Mouse (Mus musculus) frontal cortex, adult 2 months (tissue): Measurements from ENCODE around the gene Fbp2. TPM values are rescaled to one million over a fixed set of nuclear protein-coding genes. Genes with fewer than 3 reads are reported as not detected.
"Not testable (repeated sequence)": the region's sequence is repeated elsewhere in the genome, so short reads cannot be mapped to it uniquely, and the experiment has no call there.

Experiments
- DNase-seq, 2 experiments: peaks; one replicate each; pipeline ENCODE4 v3.0.0; 2022; ENCODE audit warnings: low spot score in 1 of 2; ENCODE audit errors: extremely low spot score in 1 of 2
- polyA plus RNA-seq: library from polyadenylated mRNA; depleted of rRNA; stranded (reverse); fragments of >200 nt; gene quantifications from 2 replicates; pipeline ENCODE4 v1.2.3, GENCODE M21; 2012; rRNA removed

The Fbp2 gene
- polyA plus RNA-seq, 1 experiment: 0.12 TPM

DNA sequence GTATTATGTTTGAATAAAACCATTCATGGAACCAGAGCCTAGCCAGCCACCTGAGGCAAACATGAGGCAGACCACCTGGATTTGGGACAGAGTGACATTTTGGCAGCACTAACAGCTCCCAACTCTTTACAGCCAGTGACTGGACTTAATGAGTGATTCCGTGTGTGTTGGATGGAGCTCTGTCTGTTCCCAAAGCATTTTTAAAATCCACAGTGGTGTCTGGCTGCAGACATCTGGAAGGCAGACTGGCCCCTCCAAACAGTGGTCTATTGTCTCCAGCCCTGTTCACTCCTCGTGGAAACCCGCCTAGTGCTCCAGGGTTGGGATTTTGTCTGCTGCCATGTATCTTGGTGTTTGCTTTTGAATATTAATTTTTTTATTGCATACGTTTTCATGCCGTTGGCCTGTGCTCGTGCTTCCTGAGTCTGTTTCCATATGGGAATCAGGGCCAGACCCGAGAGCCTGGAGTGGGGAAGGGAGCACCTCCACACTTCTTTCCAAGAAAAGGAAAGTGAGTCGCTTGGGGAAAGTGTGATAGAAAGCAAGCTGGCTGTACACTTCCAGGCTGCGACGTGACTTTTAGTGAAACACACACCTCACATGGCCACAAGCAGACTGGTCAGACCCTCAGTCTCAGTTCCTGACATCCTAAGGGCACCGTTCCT is 7.6 kb upstream of the Fbp2 start:
- DNase-seq: no peak

DNA sequence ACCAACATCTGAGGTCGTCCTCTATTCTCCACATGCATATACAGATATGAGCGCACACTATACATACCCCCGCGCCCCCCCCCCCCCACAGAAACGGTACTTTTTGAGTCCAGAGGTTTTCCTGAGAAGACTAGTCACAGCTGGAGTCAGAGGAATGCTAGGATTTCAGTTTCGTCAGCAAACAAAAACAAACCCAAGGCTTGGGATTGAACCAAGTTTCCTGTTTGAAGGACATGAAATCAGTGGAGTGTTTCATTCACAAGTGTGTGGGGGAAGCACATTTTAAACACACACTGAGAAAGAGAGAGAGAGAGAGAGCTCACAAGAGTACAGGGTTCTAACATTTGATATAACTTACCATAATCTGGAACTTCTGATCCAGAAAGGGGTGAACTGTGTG is 5.5 kb upstream of the Fbp2 start:
- no peak for DNase-seq

DNA sequence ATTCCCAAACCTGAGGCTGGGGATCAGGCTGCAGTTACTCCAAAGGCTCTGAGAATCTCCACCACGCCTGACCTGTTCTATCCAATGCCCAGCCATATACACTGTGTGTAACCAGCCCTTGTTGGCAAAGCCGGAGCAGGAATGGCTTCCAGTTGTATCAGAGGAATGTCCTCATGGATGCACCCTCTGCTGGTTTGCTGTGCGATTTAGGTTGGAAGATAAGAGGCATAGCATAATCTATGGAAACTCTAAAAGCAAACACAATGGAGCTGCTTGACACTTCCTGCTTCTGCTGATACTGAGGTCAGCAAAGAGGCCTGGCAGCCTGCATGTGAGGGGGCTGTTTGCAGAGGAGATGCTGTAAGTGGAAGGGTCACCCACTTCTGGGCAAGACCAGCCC is 4.7 kb upstream of the Fbp2 start:
- no peak for DNase-seq

DNA sequence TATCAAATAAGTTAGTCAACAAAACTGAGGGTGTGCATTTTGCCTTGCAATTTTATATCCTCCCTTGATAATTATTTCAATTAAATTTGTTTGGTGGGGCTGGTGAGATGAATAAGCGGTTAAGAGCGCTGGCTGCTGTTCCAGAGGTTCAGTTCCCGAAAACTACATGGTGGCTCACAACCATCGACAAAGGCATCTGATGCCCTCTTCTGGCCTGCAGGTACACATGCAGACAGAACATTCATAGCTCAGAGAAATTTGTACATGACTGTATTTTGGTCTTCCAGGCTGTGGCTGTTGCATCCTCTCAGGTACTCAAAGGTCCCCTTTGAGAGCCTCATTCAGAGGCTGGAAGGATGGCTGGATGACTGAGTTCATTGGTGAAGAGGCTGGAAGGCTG is 1.8 kb upstream of the Fbp2 start:
- no peak for DNase-seq

DNA sequence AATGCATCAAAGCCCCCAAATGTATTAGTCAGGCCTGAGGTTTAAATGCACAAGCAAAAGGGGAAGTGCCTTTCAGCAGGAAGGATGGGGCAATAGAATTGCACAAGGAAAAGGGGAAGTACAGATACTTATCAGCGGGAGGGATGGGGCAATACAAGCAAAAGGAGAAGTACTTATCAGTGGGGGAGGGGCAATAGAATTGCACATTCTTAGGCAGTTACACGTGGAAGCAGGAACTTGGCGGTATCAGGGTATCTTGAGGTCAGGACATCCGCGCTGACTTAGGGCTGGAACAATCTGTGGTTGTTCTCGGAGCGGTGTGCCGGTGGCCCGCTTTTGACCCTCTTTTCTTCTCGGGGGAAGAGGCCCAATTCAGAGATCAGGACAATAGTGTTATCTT is 1.0 kb upstream of the Fbp2 start:
- not testable (repeated sequence) for DNase-seq

DNA sequence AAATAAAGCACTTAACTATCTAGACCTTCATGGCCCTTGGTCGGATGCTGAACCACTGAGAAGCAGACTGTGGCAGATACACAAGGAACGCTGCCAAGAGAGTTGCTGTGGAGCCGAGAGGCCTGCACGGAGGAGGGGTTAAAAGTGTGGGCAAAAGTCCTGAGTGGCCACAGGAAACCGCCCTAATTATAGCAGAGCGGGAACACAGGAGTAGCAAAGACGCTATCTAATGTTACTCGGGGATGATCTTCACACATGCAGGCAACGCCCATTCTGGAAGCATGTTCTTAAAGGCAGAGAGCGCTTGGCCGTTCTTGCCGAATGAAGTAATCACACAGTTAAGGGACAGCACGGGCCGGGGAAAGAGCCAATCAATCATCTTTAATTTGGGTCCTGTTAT is 1.4 kb downstream of the Fbp2 start:
- DNase-seq: no peak

DNA sequence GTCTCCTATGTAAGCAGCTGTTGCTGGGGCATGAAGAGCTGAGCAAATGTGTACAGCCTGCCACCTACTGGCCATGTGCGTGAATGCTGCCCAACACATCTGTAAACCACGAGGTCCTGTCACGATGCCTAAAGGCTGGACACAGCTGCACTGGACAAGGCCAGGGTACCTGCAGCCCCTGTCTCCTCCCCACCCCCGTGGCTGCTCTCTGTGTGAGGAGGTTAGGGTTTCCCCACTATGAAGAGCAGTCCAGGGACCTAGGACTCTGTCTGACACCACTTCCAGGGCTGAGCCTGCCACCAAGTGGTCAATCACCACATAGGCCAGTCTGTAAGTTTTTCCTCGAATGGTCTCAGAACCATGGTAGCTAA is 1.9 kb downstream of the Fbp2 start:
- DNase-seq: peak; percentile 37 to 84

DNA sequence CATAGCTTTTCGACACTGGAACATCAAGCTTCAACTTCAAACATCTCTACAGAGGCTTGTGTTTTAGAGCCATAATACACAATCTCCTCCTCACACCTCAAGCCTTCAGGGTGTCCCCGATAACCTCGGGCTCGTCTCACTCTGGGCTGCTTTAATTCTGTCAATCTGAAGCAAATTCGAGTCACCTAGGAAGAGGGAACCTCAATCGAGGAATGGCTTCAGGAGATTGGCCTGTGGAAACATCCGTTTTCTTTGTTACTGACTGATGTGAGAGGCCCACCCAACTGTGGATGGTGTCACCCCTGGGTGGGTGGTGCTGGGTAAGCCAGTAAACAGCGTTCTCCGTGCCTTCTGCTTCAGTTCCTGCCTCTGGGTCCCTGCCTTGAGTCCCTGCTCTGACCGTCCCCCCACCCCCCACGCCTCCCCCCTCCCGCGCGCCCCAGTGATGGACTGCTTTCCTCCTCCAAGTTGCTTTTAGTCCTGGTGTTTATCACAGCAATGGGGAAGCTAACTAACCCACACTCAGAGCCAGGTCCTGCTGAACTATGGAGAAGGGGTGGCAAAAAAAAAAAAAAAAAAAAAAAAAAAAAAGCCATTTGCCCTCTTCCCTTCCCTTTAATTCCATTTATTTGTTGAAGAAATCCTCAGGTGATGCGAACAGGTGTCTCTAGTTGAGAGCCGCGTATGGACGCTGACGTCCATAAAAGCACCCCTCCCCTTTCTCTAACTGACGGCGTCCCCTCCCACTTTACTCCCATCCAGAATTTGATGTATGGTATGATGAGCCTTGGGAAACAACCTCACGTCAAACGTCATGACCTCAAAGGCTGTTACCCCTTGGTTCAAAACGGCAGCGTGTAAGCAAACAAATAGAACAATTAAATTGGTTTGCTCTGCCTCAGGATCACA is 2.6 kb downstream of the Fbp2 start:
- no peak for DNase-seq

DNA sequence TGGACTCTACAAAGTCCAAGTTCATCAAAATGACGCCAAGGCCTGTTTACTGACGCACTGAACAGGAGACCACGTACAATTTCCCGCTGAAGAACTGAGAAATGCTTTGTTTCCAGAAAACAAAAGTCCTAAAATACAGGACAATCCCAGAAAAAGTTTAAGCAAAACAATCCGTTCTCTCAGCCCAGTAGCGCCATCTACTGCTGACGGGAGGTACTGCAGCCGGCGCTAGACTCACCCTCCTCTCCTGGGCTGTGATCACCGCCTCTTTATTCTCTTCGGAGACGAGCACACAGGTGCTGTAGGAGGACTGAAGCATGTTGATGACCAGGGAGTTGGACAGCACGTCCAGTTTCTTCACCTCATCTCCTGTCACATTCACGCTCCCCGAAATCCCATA is 3.6 kb downstream of the Fbp2 start:
- DNase-seq: peak in 1 of 2 experiments; percentile 82

DNA sequence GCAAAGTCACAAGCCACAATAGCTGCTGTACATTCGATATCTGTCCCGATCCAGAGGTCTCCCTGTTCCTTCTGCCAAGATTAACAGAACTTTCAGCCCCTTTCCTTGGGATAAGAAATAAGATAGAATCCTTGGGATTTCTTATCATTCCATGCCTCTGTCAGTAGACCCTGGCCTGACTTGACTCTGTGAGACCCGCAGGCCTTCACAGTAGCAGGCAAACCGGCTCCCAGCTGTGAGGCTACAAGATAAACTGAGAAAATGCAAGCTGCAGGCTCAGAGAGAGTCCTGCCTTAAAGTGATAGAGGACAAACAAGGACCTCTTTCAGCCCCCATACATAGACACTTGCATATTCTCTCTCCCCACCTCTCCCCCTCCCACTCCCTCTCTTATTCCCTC is 24.9 kb downstream of the Fbp2 start:
- no peak for DNase-seq

DNA sequence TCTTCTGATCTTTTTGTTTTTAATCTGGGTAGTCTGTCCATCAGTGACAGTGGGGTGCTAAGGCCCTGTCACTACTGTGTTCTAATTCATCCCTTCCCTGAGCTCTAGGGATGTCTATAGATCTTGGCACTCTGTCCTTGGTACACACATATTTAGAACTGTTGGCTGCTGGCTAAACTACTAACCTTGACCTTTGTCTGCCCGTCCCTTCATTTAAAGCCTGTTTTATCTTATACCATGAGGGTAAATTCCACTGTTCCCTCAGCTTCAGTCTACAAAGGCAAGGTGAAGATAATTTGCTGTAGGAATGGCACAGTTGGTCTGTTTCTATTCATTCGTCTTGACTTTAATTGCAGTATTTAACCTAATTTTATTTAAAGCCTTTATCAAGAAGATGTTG is 26.0 kb downstream of the Fbp2 start:
- DNase-seq: no peak

DNA sequence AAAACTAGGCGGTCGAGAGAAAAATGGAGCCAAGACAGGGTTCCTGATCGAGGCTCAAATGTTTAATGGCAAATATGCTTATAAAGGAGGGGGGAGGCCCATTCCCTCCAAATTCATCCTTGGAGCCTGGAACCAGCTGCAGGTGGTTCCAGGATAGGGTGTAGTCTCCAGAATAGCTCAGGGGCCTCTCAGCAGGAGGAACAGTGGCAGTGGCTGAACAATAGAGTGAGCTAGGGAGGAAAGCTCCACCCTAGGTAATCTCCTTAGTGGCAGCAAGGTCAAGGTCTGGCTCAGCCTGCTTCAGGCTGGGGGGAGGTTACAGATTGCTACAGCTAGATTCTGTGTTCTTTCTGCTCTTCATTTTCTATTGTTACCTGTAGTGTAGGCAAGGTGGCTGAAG is 42.5 kb downstream of the Fbp2 start:
- DNase-seq: not testable (repeated sequence)

DNA sequence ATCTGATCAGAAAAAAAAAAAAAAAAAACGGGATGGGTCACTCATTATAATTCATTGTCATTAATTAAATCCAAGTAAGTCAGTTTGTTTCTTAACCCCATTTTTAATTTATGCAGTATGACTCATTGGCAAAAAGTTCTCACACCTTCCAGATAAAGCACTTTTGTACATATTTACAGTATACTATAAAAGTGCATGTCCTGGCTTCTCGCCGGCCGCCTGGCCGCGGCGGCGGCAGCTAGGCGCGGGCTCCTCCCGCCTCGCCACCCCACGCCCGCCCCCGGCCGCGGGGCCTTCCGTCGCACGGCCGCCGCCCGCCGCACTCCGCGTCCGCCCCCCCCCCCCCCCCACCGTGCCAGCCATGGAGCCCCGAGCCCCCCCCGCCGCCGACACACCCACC is 45.5 kb downstream of the Fbp2 start:
- no peak for DNase-seq

DNA sequence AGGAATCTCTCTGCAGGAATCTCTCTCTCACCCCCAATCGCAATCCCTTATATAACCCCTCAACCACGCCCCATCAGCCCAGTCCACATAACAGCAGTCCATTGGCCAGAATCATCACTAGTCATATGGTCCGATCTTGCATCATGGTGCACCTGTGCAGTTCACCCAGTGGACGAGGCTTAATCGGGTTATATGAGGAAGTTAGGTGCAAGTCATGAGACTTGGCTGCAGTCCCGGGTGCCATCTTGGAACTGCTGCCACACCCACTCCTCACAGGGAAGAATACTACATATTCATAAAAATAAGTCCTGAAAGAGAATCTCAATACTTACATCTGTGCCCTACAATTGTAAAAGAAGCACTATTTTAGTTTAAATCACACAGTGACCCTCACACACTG is 50.2 kb downstream of the Fbp2 start:
- not testable (repeated sequence) for DNase-seq

Other genes starting within 250 kb of the Fbp2 start
- gene 6720489N17Rik, start 234.2 kb downstream of the Fbp2 start, polyA plus RNA-seq: 3.2 and 3.7 TPM in 2 replicates
- gene Platr25, start 97.7 kb downstream of the Fbp2 start, polyA plus RNA-seq: 8.7 and 9.5 TPM in 2 replicates
- gene Gm5141, start 72.6 kb downstream of the Fbp2 start, polyA plus RNA-seq: 2.7 and 3.0 TPM in 2 replicates
- gene Fbp1, start 29.9 kb upstream of the Fbp2 start, polyA plus RNA-seq: 0.19 and 0.22 TPM in 2 replicates
- gene 2010111I01Rik, start 106.5 kb upstream of the Fbp2 start, polyA plus RNA-seq: 92.7 and 95.5 TPM in 2 replicates